Mouse (Mus musculus) splenic B cell, adult 2 months (primary cell): ENCODE results near the gene Slc27a5.

Source experiments
- DNase-seq: peaks from one replicate; pipeline ENCODE4 v3.0.0-alpha.2; 2011; ENCODE audit warnings: low read depth, low spot score
- H3K27me3 ChIP-seq: 2 replicates; pipeline ENCODE4 v1.6.1; 2012; ENCODE audit warnings: mild to moderate bottlenecking, low read length, moderate library complexity, mixed read lengths; ENCODE audit not compliant: control insufficient read depth, poor library complexity, insufficient read depth, severe bottlenecking
- H3K36me3 ChIP-seq: 2 replicates; pipeline ENCODE4 v1.6.1; 2012; ENCODE audit warnings: mild to moderate bottlenecking, low read length, moderate library complexity, mixed read lengths; ENCODE audit not compliant: control insufficient read depth, poor library complexity, insufficient read depth, severe bottlenecking

Slc27a5 gene

DNA sequence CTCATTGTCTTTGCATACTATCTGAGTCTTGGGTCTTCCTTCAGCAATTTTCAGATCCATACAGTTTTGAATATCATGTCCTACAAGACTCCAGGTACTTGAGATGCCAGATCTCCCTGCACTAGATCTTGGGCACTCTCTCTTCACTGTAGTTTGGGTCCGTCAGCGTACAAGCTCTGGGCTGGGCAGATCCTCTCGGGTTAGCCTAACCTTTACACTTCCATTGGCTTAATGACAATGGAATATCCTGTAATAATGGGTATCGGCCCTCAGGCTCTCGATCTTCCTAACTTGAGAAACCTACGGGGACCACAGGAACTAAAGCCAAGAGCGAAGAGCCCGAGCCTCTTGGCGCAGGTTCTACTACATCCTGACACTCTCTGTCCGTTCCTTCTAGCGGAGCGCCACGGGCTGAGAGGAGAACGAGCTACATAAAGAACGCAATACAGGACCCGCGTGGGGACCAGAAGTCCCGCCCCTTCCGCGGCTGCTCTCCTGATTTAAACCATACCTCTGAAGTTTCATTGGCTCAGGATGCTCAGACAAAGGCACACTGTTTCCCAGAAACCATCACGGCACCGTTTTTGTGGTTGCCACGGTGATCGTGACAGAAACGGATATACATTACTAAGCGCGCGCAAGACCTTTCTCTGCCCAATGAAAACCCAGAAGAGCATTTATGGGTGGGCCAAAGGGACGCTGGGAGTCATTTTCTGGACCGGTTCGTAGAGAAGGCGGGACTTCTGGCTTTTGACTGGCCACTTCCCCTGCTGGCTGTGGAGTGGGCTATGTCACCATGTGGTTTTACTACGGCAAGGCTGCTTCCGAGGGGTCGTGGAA is 48.7 kb downstream of the Slc27a5 start:
- peak; percentile 98 for DNase-seq
- H3K27me3 ChIP-seq: no peaks in the 10 kb centered on the region
- no peaks in the 10 kb centered on the region for H3K36me3 ChIP-seq

DNA sequence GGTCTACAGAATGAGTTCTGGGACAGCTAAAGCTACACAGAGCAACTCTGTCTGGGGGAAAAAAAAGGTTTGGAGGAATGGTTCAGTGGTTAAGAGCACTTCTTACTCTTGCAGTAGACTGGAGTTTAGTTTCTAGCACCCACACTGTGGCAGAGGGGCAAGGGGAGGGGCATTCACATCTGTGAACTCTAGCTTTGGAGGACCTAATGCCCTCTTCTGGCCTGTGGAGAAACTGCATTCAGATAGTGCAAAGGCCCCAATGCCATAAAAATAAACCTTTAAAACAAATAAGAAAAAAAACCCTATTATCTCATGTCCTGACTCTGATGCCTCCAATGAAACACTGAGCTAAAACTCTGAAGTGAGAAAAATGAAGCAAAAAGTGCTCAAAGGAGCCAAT is 54.5 kb downstream of the Slc27a5 start:
- peak; percentile 70 for DNase-seq
- H3K27me3 ChIP-seq: no peaks in the 10 kb centered on the region
- no peaks in the 10 kb centered on the region for H3K36me3 ChIP-seq

DNA sequence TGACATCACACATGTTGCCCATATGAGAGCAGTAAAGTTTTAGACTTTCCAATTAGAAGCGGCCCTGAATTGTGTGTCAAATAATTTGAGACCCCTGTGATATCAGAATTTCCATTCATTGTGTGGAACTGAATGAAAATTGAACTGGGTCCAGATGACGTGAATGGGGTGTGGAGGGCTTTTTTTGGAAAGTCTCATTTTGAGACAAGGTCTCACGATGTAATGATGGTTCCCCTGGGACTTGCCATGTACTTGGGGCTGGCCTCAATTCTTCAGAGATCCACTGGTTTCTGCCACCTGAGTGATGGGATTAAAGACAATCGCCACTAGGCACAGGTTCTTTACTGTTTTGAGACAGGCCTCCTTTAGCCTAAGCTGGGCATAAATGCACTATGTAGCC is 57.4 kb downstream of the Slc27a5 start:
- no peak for DNase-seq
- Histone ChIP-seq H3K27me3 (no peaks in the 10 kb centered on the region), H3K36me3 (no peaks in the 10 kb centered on the region)
